Mouse (Mus musculus) 3134 (cell line): Measurements from ENCODE around the gene Nrg4.

Experiments used
- DNase-seq: peaks from one replicate; pipeline ENCODE4 v3.0.0-alpha.2; 2011; ENCODE audit warnings: low spot score; ENCODE audit not compliant: insufficient read length; ENCODE audit errors: extremely low read depth

The Nrg4 gene

GRCm38 (mm10) chr9:55326515-55327233 lies at the start of gene Nrg4, which contains the start of gene Tmem266:
Gene Nrg4, minus strand, starts transcription at chr9:55326844.
Gene Tmem266, plus strand, starts transcription at chr9:55326913.
- no peak for DNase-seq

DNA sequence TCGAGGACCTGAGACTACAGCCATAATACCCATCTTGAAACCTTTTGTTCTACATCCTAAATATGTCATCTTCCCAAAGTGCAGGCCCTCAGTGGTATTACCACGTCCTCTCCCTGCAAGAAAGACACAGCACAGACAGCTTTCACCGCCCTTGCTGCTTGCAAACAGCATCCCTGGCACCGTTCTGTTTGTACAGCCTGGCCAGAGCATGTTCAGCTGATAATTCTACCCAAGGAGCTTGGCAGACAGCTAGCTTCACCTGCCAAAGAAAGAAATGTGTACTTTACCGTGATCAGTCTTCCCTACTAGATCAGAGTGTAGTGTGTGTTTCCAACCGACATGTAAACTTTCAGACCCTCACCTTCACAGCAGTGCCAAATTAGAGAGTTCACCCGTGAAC lies 45.3 kb upstream of the Nrg4 start:
- no peak for DNase-seq

DNA sequence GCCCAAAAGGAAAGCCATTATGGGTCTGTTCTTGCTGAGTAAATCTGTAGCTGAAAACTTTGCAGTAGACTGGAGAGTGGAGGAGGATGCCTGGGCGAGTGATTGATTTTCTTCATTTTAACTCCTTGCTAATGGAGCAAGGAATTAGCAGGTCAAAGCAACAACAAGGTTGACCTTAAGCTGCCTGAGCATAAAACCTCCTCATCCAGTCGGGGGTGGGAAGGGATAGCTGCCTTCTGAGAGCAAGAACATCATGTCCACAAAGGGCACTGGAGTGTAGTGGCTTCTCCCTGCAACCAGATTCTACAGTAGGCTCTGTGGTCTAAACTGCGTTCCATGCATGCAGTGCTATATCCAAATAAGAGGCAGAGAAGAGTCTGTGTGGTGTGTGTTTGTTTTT lies 41.4 kb upstream of the Nrg4 start:
- no peak for DNase-seq

DNA sequence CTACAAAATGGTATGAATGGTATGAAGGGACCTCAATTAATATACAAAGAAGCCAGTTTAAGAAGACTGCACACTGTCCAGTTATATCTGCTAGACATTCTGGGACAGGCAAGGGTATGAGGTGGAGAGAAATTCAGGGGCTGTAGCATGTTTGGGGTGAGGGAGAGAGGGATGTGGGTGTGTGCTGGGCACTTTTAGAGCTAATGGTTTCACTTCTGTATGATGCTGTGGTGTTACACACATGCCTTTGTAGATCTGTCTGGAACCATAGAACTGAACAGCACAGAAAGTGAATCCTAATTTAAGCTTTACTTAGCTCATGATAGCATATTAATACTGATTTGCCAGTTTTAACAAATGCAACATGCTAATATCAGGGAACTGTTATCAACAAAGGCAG lies 37.1 kb upstream of the Nrg4 start:
- DNase-seq: no peak

DNA sequence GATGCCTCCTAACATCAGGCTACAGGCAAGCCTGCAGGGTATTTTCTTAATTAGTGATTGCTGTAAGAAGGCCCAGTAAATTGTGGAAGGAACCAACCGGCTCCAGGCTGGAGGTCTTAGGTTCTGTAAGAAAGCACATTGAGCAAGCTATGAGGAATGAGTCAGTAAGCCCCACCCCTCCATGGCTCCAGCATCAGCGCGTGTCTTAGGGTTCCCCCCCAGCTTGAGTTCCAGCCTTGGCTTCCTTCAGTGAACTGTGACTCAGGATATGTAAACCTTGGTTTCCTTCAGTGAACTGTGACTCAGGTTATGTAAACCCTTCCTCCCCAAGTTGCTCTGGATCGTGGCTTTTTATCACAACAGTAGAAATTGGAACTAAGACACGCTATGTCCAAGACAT lies 35.3 kb upstream of the Nrg4 start:
- DNase-seq: peak; percentile 60

GRCm38 (mm10) chr9:55360861-55361260 lies 34.2 kb upstream of the Nrg4 start:
- no peak for DNase-seq

DNA sequence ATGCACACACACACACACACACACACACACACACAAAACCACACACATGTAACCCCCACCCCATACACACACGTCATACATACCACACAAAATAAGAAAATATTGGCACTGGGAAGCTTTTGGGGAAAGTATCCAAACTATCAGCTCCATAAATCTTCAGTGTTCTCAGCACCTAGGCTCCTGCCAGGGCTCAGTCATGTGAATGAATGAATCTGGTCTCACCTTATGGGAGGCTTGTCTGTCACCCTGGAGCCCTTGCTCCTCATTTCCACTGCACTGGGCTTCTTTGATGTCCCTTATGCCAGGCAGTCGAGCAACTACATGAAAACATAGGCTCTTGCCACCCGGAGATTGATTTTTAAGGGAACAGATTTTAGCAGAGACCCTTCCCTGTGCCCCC lies 33.7 kb upstream of the Nrg4 start:
- no peak for DNase-seq

GRCm38 (mm10) chr9:55357164-55357563 lies 30.5 kb upstream of the Nrg4 start:
- no peak for DNase-seq

- no peak for DNase-seq
Measured at GRCm38 (mm10) chr9:55355270-55355834, 28.7 kb upstream of the Nrg4 start.

DNA sequence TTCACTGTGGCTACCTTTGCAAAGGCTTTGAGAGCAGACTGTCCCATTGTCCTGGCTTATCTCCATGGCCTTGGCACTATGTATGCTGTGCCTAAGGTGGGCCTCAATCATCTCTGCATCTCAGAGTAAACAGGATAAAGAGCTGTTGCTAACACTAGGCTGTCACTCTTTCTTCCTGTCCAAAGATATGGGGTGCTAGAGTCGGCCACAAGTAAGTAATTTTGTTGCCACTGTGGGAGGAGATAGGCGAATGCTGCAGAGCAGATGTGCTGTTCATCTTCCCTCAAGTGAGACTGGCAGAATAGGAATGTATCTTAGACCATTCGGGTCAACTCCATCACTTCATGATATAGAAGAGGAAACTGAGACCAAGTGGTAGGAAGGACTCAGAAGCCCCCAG lies 28.0 kb upstream of the Nrg4 start:
- no peak for DNase-seq

- DNase-seq: no peak
Measured at GRCm38 (mm10) chr9:55348664-55349063, 22.0 kb upstream of the Nrg4 start.

GRCm38 (mm10) chr9:55345332-55345731 lies 18.7 kb upstream of the Nrg4 start:
- DNase-seq: no peak

GRCm38 (mm10) chr9:55344165-55344564 lies 17.5 kb upstream of the Nrg4 start:
- DNase-seq: no peak

DNA sequence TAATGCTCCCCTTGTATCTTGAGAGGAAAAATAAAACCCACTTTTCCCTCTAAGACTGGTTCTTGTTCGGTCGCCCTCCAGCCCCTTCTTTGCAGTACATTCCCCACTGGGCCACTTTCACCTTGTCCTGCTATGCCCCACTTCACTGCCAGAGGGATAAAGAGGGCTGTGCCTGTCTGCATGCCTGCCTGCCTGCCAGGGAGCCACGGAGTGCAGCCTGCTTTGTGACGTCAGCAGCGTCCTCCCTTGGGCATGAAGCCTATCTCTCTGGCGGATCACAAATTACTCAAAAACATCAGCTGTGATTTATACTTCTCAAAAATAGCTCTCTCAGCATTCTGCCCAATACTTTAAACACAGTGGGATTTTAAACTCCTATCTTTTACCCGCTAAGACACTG lies 6.3 kb upstream of the Nrg4 start:
- DNase-seq: no peak

DNA sequence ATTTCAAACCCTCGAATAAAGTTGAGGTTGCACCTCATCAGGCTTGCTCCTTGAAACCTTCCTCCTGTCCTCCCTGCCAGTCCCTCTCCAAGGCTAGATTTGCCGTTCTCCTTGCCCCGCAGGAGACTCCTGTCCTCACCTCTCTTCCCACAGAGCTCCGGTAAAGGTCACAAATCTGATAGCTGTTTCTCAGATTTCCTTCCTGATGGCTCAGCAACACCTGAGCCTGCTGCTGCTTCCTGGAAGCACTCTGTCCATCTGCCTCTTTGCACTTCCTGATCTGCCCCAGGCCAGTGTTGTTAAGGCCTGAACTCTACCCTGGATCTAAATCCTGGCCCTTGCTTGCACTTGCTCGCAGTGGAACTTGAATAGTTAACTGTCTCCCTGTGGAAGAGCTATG lies 5.8 kb upstream of the Nrg4 start:
- DNase-seq: no peak

- no peak for DNase-seq
Measured at GRCm38 (mm10) chr9:55329401-55329800, 2.8 kb upstream of the Nrg4 start.

- no peak for DNase-seq
Measured at GRCm38 (mm10) chr9:55328151-55328918, 1.7 kb upstream of the Nrg4 start.

DNA sequence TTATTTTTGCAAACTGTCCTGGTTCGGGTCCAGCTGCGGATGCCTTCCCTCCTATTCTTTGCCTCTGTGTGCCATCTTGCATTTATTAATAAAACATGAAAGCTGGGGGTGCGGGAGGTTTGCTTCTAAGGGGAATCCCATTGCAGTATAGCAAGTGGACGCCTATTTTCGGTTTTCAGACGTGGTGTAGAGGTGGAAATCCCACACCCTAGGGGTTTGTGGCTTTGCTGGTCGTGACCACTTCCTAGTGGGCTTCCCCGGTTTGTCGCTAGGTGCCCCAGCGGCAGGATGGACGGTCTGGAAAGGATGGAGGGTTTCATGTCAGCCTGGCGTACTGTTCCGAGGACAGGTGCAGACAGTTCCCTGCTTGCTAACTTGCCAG lies 581 bp upstream of the Nrg4 start:
- no peak for DNase-seq

GRCm38 (mm10) chr9:55325564-55326514 lies 805 bp downstream of the Nrg4 start:
- DNase-seq: no peak

DNA sequence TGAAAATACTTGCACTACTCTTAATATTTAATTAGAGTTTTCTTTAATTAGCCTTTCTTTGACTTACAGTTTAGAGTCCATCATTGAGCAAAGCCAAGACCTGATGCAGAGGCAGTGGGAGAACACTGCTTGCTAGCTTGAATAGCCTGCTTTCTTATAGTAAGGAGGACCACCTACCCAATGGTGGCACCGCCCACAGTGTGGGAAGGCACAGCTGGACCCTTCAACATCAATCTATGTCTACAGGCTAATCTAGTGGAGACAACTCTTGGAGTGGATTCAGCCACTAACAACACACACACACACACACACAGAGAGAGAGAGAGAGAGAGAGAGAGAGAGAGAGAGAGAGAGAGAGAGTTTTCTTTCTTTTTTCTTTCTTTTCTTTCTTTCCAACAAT lies 1.6 kb downstream of the Nrg4 start:
- DNase-seq: no peak

DNA sequence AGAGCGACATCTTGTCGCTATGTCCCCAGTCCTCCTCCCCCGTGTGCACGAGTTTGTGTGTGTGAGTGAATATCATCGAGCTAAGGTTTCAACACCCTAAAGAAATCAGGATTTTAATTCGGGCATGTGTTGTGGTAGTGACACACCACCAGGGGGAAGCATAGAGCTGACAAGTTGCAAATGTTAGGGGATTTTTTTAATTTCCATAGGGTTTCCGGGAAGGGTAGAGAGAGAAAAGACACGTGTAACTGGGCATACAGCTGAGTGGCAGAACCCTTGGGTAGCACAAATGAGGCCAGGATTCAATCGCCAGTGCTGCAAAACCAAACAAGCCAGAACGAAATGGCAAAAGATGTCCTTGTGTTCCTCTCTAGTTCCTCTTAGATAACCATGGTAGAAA lies 2.1 kb downstream of the Nrg4 start:
- no peak for DNase-seq
